Mouse (Mus musculus): ENCODE results near the gene Ccdc122. TPM values are rescaled to one million over a fixed set of nuclear protein-coding genes. Genes with fewer than 3 reads are reported as not detected.
A peak's percentile ranks its signal among the peaks of the same experiment; 100 is the strongest.

The Ccdc122 gene
- polyA plus RNA-seq, 1 experiment from 2014 or later, result 7.9 TPM

GRCm38 (mm10) chr14:77145103-77145502, 108.5 kb downstream of the Ccdc122 start:
- ATAC-seq (ENCODE audit: low FRiP score, low TSS enrichment) (no peak), DNase-seq (ENCODE audit: low spot score) (no peak)
- no peaks in the 10 kb centered on the region for H3K4me1 ChIP-seq (replicated peaks; ENCODE audit: control insufficient read depth, insufficient read depth)
- H3K4me2 ChIP-seq (replicated peaks; ENCODE audit: low read depth), result no peak overlapping the region
- WGBS, result 64% methylated on average over 4 of the region's 4 CpGs
- H3K9ac ChIP-seq (ENCODE audit: low read length), result no peak overlapping the region
- H3K27ac ChIP-seq (replicated peaks), result no peak overlapping the region
- no peak overlapping the region for H3K4me3 ChIP-seq (ENCODE audit: low read depth, low read length)
- TF ChIP-seq EP300 (optimal IDR thresholded peaks at IDR 0.05) (no peak), CTCF (IDR thresholded peaks at IDR 0.05; ENCODE audit: low read depth) (no peak)
- no peaks in the 10 kb centered on the region for H3K36me3 ChIP-seq (ENCODE audit: control insufficient read depth, insufficient read depth, low read length)
- no peaks in the 10 kb centered on the region for H3K9me3 ChIP-seq (ENCODE audit: control insufficient read depth, low read length)
- no peaks in the 10 kb centered on the region for H3K27me3 ChIP-seq (ENCODE audit: control insufficient read depth, insufficient read depth, low read length)

- H3K4me2 ChIP-seq (replicated peaks; ENCODE audit: low read depth), result no peak overlapping the region
- no peaks in the 10 kb centered on the region for H3K4me1 ChIP-seq (replicated peaks; ENCODE audit: control insufficient read depth, insufficient read depth)
- no peaks in the 10 kb centered on the region for H3K36me3 ChIP-seq (ENCODE audit: control insufficient read depth, insufficient read depth, low read length)
- WGBS, result 90% methylated on average over 1 of the region's 1 CpGs
- DNase-seq (ENCODE audit: low spot score) (no peak), ATAC-seq (ENCODE audit: low FRiP score, low TSS enrichment) (no peak)
- H3K9me3 ChIP-seq (ENCODE audit: control insufficient read depth, low read length), result no peaks in the 10 kb centered on the region
- no peak overlapping the region for H3K4me3 ChIP-seq (ENCODE audit: low read depth, low read length)
- H3K9ac ChIP-seq (ENCODE audit: low read length), result no peak overlapping the region
- no peaks in the 10 kb centered on the region for H3K27me3 ChIP-seq (ENCODE audit: control insufficient read depth, insufficient read depth, low read length)
- no peak for TF ChIP-seq EP300 (optimal IDR thresholded peaks at IDR 0.05)
- H3K27ac ChIP-seq (replicated peaks), result no peak overlapping the region
Observed at GRCm38 (mm10) chr14:77147635-77148034, 111.1 kb downstream of the Ccdc122 start.

- Histone ChIP-seq H3K9ac (ENCODE audit: low read length) (no peak overlapping the region), H3K9me3 (ENCODE audit: control insufficient read depth, low read length) (no peaks in the 10 kb centered on the region), H3K4me3 (ENCODE audit: low read depth, low read length) (no peak overlapping the region), H3K27ac (replicated peaks) (no peak overlapping the region), H3K36me3 (ENCODE audit: control insufficient read depth, insufficient read depth, low read length) (no peaks in the 10 kb centered on the region), H3K4me1 (replicated peaks; ENCODE audit: control insufficient read depth, insufficient read depth) (no peaks in the 10 kb centered on the region), H3K4me2 (replicated peaks; ENCODE audit: low read depth) (no peak overlapping the region), H3K27me3 (ENCODE audit: control insufficient read depth, insufficient read depth, low read length) (0 out of 2 replicates have a peak, but pooled peaks cover 3% of the 10 kb centered on the region)
- 79% methylated on average over 6 of the region's 6 CpGs for WGBS
- TF ChIP-seq CTCF (IDR thresholded peaks at IDR 0.05; ENCODE audit: low read depth) (no peak), EP300 (optimal IDR thresholded peaks at IDR 0.05) (no peak)
- no peak for ATAC-seq (ENCODE audit: low FRiP score, low TSS enrichment)
- no peak for DNase-seq (ENCODE audit: low spot score)
Observed at GRCm38 (mm10) chr14:77150556-77150955, 114.0 kb downstream of the Ccdc122 start.

- no peaks in the 10 kb centered on the region for H3K4me1 ChIP-seq (replicated peaks; ENCODE audit: control insufficient read depth, insufficient read depth)
- H3K36me3 ChIP-seq (ENCODE audit: control insufficient read depth, insufficient read depth, low read length), result no peaks in the 10 kb centered on the region
Observed at GRCm38 (mm10) chr14:77151431-77151830, 114.9 kb downstream of the Ccdc122 start.

GRCm38 (mm10) chr14:77156222-77156910, 119.8 kb downstream of the Ccdc122 start, which contains the start of gene Enox1:
Gene Enox1, plus strand, starts transcription at chr14:77156763.
- ATAC-seq (ENCODE audit: low FRiP score, low TSS enrichment) (peak; percentile 84), DNase-seq (ENCODE audit: low spot score) (peak; percentile 65)
- H3K4me1 ChIP-seq (replicated peaks; ENCODE audit: control insufficient read depth, insufficient read depth), result no peaks in the 10 kb centered on the region
- H3K9ac ChIP-seq (ENCODE audit: low read length), result peak within 1 kb of the TSS; percentile 54
- peak within 1 kb of the TSS; percentile 63 for H3K4me3 ChIP-seq (ENCODE audit: low read depth, low read length)
- peaks cover 5% of the 10 kb centered on the region; the same call in 1 of the 2 replicates for H3K27me3 ChIP-seq (ENCODE audit: control insufficient read depth, insufficient read depth, low read length)
- H3K27ac ChIP-seq (replicated peaks), result peak within 1 kb of the TSS; percentile 45; the same call in 1 of the 2 replicates
- no peak for TF ChIP-seq EP300 (optimal IDR thresholded peaks at IDR 0.05)
- TF ChIP-seq CTCF (IDR thresholded peaks at IDR 0.05; ENCODE audit: low read depth), result peak; percentile 52
- no peaks in the 10 kb centered on the region for H3K36me3 ChIP-seq (ENCODE audit: control insufficient read depth, insufficient read depth, low read length)
- WGBS, result under 1% methylated on average over 70 of the region's 73 CpGs
- H3K4me2 ChIP-seq (replicated peaks; ENCODE audit: low read depth), result peak within 1 kb of the TSS; percentile 97
- H3K9me3 ChIP-seq (ENCODE audit: control insufficient read depth, low read length), result no peaks in the 10 kb centered on the region

More at GRCm38 (mm10) chr14:77151431-77151830, 114.9 kb downstream of the Ccdc122 start:
- no peak overlapping the region for H3K4me2 ChIP-seq (replicated peaks; ENCODE audit: low read depth)
- no peak for ATAC-seq (ENCODE audit: low FRiP score, low TSS enrichment)
- no peaks in the 10 kb centered on the region for H3K9me3 ChIP-seq (ENCODE audit: control insufficient read depth, low read length)
- no peak overlapping the region for H3K27ac ChIP-seq (replicated peaks)
- WGBS, result 92% methylated on average over 7 of the region's 7 CpGs
- H3K9ac ChIP-seq (ENCODE audit: low read length), result no peak overlapping the region
- no peak for DNase-seq (ENCODE audit: low spot score)
- no peak for TF ChIP-seq CTCF (IDR thresholded peaks at IDR 0.05; ENCODE audit: low read depth)
- TF ChIP-seq EP300 (optimal IDR thresholded peaks at IDR 0.05), result no peak
- no peak overlapping the region for H3K4me3 ChIP-seq (ENCODE audit: low read depth, low read length)
- 0 out of 2 replicates have a peak, but pooled peaks cover 3% of the 10 kb centered on the region for H3K27me3 ChIP-seq (ENCODE audit: control insufficient read depth, insufficient read depth, low read length)

- H3K9ac ChIP-seq (ENCODE audit: low read length), result peak overlapping the region; percentile 54
- peaks cover 5% of the 10 kb centered on the region; the same call in 1 of the 2 replicates for H3K27me3 ChIP-seq (ENCODE audit: control insufficient read depth, insufficient read depth, low read length)
- no peaks in the 10 kb centered on the region for H3K4me1 ChIP-seq (replicated peaks; ENCODE audit: control insufficient read depth, insufficient read depth)
- no peaks in the 10 kb centered on the region for H3K36me3 ChIP-seq (ENCODE audit: control insufficient read depth, insufficient read depth, low read length)
- peak overlapping the region; percentile 63 for H3K4me3 ChIP-seq (ENCODE audit: low read depth, low read length)
- peak overlapping the region; percentile 45; the same call in 1 of the 2 replicates for H3K27ac ChIP-seq (replicated peaks)
- peak overlapping the region; percentile 97 for H3K4me2 ChIP-seq (replicated peaks; ENCODE audit: low read depth)
- DNase-seq (ENCODE audit: low spot score) (peak; percentile 21), ATAC-seq (ENCODE audit: low FRiP score, low TSS enrichment) (peak; percentile 46)
- WGBS, result under 1% methylated on average over 44 of the region's 64 CpGs
- no peak for TF ChIP-seq EP300 (optimal IDR thresholded peaks at IDR 0.05)
- no peak for TF ChIP-seq CTCF (IDR thresholded peaks at IDR 0.05; ENCODE audit: low read depth)
- H3K9me3 ChIP-seq (ENCODE audit: control insufficient read depth, low read length), result no peaks in the 10 kb centered on the region
Observed at GRCm38 (mm10) chr14:77156911-77157504, 120.4 kb downstream of the Ccdc122 start.

All from stomach, postnatal 0 days (tissue).